Mouse (Mus musculus) A20 (cell line): ENCODE data around the gene Gm27027.

Source experiments
- DNase-seq: peaks from one replicate; pipeline ENCODE4 v3.0.0-alpha.2; 2011; ENCODE audit warnings: low read depth, low spot score

Gene Gm27027

GRCm38 (mm10) chr2:93996254-93996653 is at the start of gene Gm27027:
Gm27027 (minus strand) TSS chr2:93996354.
- DNase-seq = no peak

GRCm38 (mm10) chr2:94045411-94046090 is 49.4 kb upstream of the Gm27027 start:
- DNase-seq = no peak

GRCm38 (mm10) chr2:94044174-94044573 is 48.0 kb upstream of the Gm27027 start:
- DNase-seq = no peak

GRCm38 (mm10) chr2:94043662-94044061 is 47.5 kb upstream of the Gm27027 start:
- no peak for DNase-seq

GRCm38 (mm10) chr2:94042461-94042860 is 46.3 kb upstream of the Gm27027 start:
- no peak for DNase-seq

GRCm38 (mm10) chr2:94040391-94041125 is 44.4 kb upstream of the Gm27027 start:
- no peak for DNase-seq

- peak; percentile 58 for DNase-seq
Measured at GRCm38 (mm10) chr2:94035428-94036331, 39.5 kb upstream of the Gm27027 start.

- no peak for DNase-seq
Measured at GRCm38 (mm10) chr2:94030602-94031001, 34.4 kb upstream of the Gm27027 start.

GRCm38 (mm10) chr2:94024637-94025036 is 28.5 kb upstream of the Gm27027 start:
- no peak for DNase-seq

- peak; percentile 93 for DNase-seq
Measured at GRCm38 (mm10) chr2:94010335-94011291, 14.5 kb upstream of the Gm27027 start, which contains the start of gene Alkbh3. Alkbh3 (minus strand) TSS chr2:94010807.

- DNase-seq = peak; percentile 71
Measured at GRCm38 (mm10) chr2:94002331-94002730, 6.2 kb upstream of the Gm27027 start.

GRCm38 (mm10) chr2:94001918-94002317 is 5.8 kb upstream of the Gm27027 start:
- DNase-seq = no peak

GRCm38 (mm10) chr2:94001411-94001810 is 5.3 kb upstream of the Gm27027 start:
- DNase-seq = no peak

GRCm38 (mm10) chr2:93992810-93993209 is 3.3 kb downstream of the Gm27027 start:
- DNase-seq = no peak

- DNase-seq = no peak
Measured at GRCm38 (mm10) chr2:93992259-93992658, 3.9 kb downstream of the Gm27027 start.

GRCm38 (mm10) chr2:93991336-93991735 is 4.8 kb downstream of the Gm27027 start:
- no peak for DNase-seq

GRCm38 (mm10) chr2:93988440-93988839 is 7.7 kb downstream of the Gm27027 start:
- DNase-seq = no peak

GRCm38 (mm10) chr2:93982457-93983235 is 13.5 kb downstream of the Gm27027 start:
- no peak for DNase-seq

- DNase-seq = no peak
Measured at GRCm38 (mm10) chr2:93979249-93980120, 16.7 kb downstream of the Gm27027 start.
